Mouse (Mus musculus): ENCODE measurements at regions not wholly inside any gene's neighbourhood (a gene's known extent, or its start where the extent isn't known, plus 50 kb on each side); places are given as distances from the start of the nearest gene placed in this dataset.

GRCm38 (mm10) chr10:24483053-24483452 is 112.2 kb upstream of the Ccn2 start:
- Histone ChIP-seq H3K36me3 (ENCODE audit: insufficient read depth, low read length) (no peaks in the 10 kb centered on the region), H3K4me1 (ENCODE audit: insufficient read depth, low read depth, low read length) (peaks cover 5% of the 10 kb centered on the region), H3K27me3 (replicated peaks; ENCODE audit: insufficient read depth, low read length) (no peaks in the 10 kb centered on the region), H3K4me2 (replicated peaks; ENCODE audit: low read depth, low read length) (no peak overlapping the region), H3K9ac (replicated peaks; ENCODE audit: low read depth) (no peak overlapping the region), H3K4me3 (ENCODE audit: low read depth, low read length) (no peak overlapping the region), H3K9me3 (ENCODE audit: low read length) (no peaks in the 10 kb centered on the region), H3K27ac (ENCODE audit: low read length) (no peak overlapping the region)
- no peak for TF ChIP-seq CTCF (IDR thresholded peaks at IDR 0.05)
- TF ChIP-seq EP300 (IDR thresholded peaks at IDR 0.05): no peak
- DNase-seq (ENCODE audit: low spot score) (no peak), ATAC-seq (no peak)
- WGBS: 58% methylated on average over 3 of the region's 3 CpGs

GRCm38 (mm10) chr10:24484101-24484660 is 111.1 kb upstream of the Ccn2 start:
- no peak overlapping the region for H3K4me3 ChIP-seq (ENCODE audit: low read depth, low read length)
- no peaks in the 10 kb centered on the region for H3K9me3 ChIP-seq (ENCODE audit: low read length)
- no peak for ATAC-seq
- H3K9ac ChIP-seq (replicated peaks; ENCODE audit: low read depth): no peak overlapping the region
- no peak for DNase-seq (ENCODE audit: low spot score)
- H3K27me3 ChIP-seq (replicated peaks; ENCODE audit: insufficient read depth, low read length): no peaks in the 10 kb centered on the region
- no peak overlapping the region for H3K27ac ChIP-seq (ENCODE audit: low read length)
- H3K4me1 ChIP-seq (ENCODE audit: insufficient read depth, low read depth, low read length): peaks cover 5% of the 10 kb centered on the region
- H3K36me3 ChIP-seq (ENCODE audit: insufficient read depth, low read length): no peaks in the 10 kb centered on the region
- TF ChIP-seq EP300 (IDR thresholded peaks at IDR 0.05): no peak
- no peak for TF ChIP-seq CTCF (IDR thresholded peaks at IDR 0.05)
- whole genome bisulfite sequencing: 23% methylated on average over 5 of the region's 5 CpGs
- no peak overlapping the region for H3K4me2 ChIP-seq (replicated peaks; ENCODE audit: low read depth, low read length)

GRCm38 (mm10) chr10:24485461-24485860 is 109.8 kb upstream of the Ccn2 start:
- Histone ChIP-seq H3K4me1 (ENCODE audit: insufficient read depth, low read depth, low read length) (peaks cover 5% of the 10 kb centered on the region), H3K9me3 (ENCODE audit: low read length) (no peaks in the 10 kb centered on the region), H3K4me3 (ENCODE audit: low read depth, low read length) (no peak overlapping the region), H3K36me3 (ENCODE audit: insufficient read depth, low read length) (no peaks in the 10 kb centered on the region), H3K27me3 (replicated peaks; ENCODE audit: insufficient read depth, low read length) (no peaks in the 10 kb centered on the region), H3K27ac (ENCODE audit: low read length) (no peak overlapping the region), H3K4me2 (replicated peaks; ENCODE audit: low read depth, low read length) (no peak overlapping the region), H3K9ac (replicated peaks; ENCODE audit: low read depth) (no peak overlapping the region)
- TF ChIP-seq EP300 (IDR thresholded peaks at IDR 0.05) (no peak), CTCF (IDR thresholded peaks at IDR 0.05) (no peak)
- ATAC-seq (no peak), DNase-seq (ENCODE audit: low spot score) (no peak)
- 81% methylated on average over 5 of the region's 5 CpGs for WGBS

GRCm38 (mm10) chr10:24486224-24486623 is 109.0 kb upstream of the Ccn2 start:
- peak; percentile 61 for DNase-seq (ENCODE audit: low spot score)
- H3K4me3 ChIP-seq (ENCODE audit: low read depth, low read length): no peak overlapping the region
- TF ChIP-seq CTCF (IDR thresholded peaks at IDR 0.05): no peak
- peak; percentile 90 for TF ChIP-seq EP300 (IDR thresholded peaks at IDR 0.05)
- H3K9ac ChIP-seq (replicated peaks; ENCODE audit: low read depth): no peak overlapping the region
- peaks cover 5% of the 10 kb centered on the region for H3K4me1 ChIP-seq (ENCODE audit: insufficient read depth, low read depth, low read length)
- H3K4me2 ChIP-seq (replicated peaks; ENCODE audit: low read depth, low read length): no peak overlapping the region
- H3K27me3 ChIP-seq (replicated peaks; ENCODE audit: insufficient read depth, low read length): no peaks in the 10 kb centered on the region
- peak; percentile 36 for ATAC-seq
- H3K27ac ChIP-seq (ENCODE audit: low read length): no peak overlapping the region
- no peaks in the 10 kb centered on the region for H3K36me3 ChIP-seq (ENCODE audit: insufficient read depth, low read length)
- no peaks in the 10 kb centered on the region for H3K9me3 ChIP-seq (ENCODE audit: low read length)
- WGBS: 18% methylated on average over 1 of the region's 1 CpGs

- WGBS: 56% methylated on average over 3 of the region's 3 CpGs
- peak; percentile 66 for DNase-seq (ENCODE audit: low spot score)
These were observed 107.3 kb upstream of the Ccn2 start for GRCm38 (mm10) chr10:24487915-24488314.

GRCm38 (mm10) chr10:24490432-24490831 is 104.8 kb upstream of the Ccn2 start:
- Histone ChIP-seq H3K27ac (ENCODE audit: low read length) (no peak overlapping the region), H3K4me2 (replicated peaks; ENCODE audit: low read depth, low read length) (no peak overlapping the region), H3K9me3 (ENCODE audit: low read length) (no peaks in the 10 kb centered on the region), H3K4me1 (ENCODE audit: insufficient read depth, low read depth, low read length) (peaks cover 2% of the 10 kb centered on the region; the same call in 1 of the 2 replicates), H3K27me3 (replicated peaks; ENCODE audit: insufficient read depth, low read length) (no peaks in the 10 kb centered on the region), H3K9ac (replicated peaks; ENCODE audit: low read depth) (no peak overlapping the region), H3K4me3 (ENCODE audit: low read depth, low read length) (no peak overlapping the region), H3K36me3 (ENCODE audit: insufficient read depth, low read length) (no peaks in the 10 kb centered on the region)
- ATAC-seq: no peak
- no peak for TF ChIP-seq EP300 (IDR thresholded peaks at IDR 0.05)
- TF ChIP-seq CTCF (IDR thresholded peaks at IDR 0.05): no peak
- 68% methylated on average over 2 of the region's 2 CpGs for WGBS
- no peak for DNase-seq (ENCODE audit: low spot score)

More at GRCm38 (mm10) chr10:24487915-24488314, 107.3 kb upstream of the Ccn2 start:
- Histone ChIP-seq H3K9ac (replicated peaks; ENCODE audit: low read depth) (no peak overlapping the region), H3K4me2 (replicated peaks; ENCODE audit: low read depth, low read length) (no peak overlapping the region), H3K4me3 (ENCODE audit: low read depth, low read length) (no peak overlapping the region), H3K4me1 (ENCODE audit: insufficient read depth, low read depth, low read length) (peaks cover 5% of the 10 kb centered on the region), H3K36me3 (ENCODE audit: insufficient read depth, low read length) (no peaks in the 10 kb centered on the region), H3K27ac (ENCODE audit: low read length) (no peak overlapping the region), H3K9me3 (ENCODE audit: low read length) (no peaks in the 10 kb centered on the region), H3K27me3 (replicated peaks; ENCODE audit: insufficient read depth, low read length) (no peaks in the 10 kb centered on the region)
- TF ChIP-seq EP300 (IDR thresholded peaks at IDR 0.05) (peak; percentile 63), CTCF (IDR thresholded peaks at IDR 0.05) (no peak)
- ATAC-seq: peak; percentile 80

GRCm38 (mm10) chr10:24491848-24492247 is 103.4 kb upstream of the Ccn2 start:
- DNase-seq (ENCODE audit: low spot score) (no peak), ATAC-seq (no peak)
- no peaks in the 10 kb centered on the region for H3K36me3 ChIP-seq (ENCODE audit: insufficient read depth, low read length)
- 76% methylated on average over 3 of the region's 3 CpGs for WGBS
- H3K27me3 ChIP-seq (replicated peaks; ENCODE audit: insufficient read depth, low read length): no peaks in the 10 kb centered on the region
- H3K9ac ChIP-seq (replicated peaks; ENCODE audit: low read depth): no peak overlapping the region
- no peak for TF ChIP-seq EP300 (IDR thresholded peaks at IDR 0.05)
- TF ChIP-seq CTCF (IDR thresholded peaks at IDR 0.05): no peak
- no peak overlapping the region for H3K27ac ChIP-seq (ENCODE audit: low read length)
- H3K4me3 ChIP-seq (ENCODE audit: low read depth, low read length): no peak overlapping the region
- no peaks in the 10 kb centered on the region for H3K9me3 ChIP-seq (ENCODE audit: low read length)
- 0 out of 2 replicates have a peak, but pooled peaks cover 2% of the 10 kb centered on the region for H3K4me1 ChIP-seq (ENCODE audit: insufficient read depth, low read depth, low read length)
- H3K4me2 ChIP-seq (replicated peaks; ENCODE audit: low read depth, low read length): no peak overlapping the region
